Mouse (Mus musculus): ENCODE results near the gene Susd1. TPM values are rescaled to one million over a fixed set of nuclear protein-coding genes. Genes with fewer than 3 reads are reported as not detected.

Gene Susd1
- 10 to 100 TPM; 42.5 to 58.8 TPM for total RNA-seq (2023)

DNA sequence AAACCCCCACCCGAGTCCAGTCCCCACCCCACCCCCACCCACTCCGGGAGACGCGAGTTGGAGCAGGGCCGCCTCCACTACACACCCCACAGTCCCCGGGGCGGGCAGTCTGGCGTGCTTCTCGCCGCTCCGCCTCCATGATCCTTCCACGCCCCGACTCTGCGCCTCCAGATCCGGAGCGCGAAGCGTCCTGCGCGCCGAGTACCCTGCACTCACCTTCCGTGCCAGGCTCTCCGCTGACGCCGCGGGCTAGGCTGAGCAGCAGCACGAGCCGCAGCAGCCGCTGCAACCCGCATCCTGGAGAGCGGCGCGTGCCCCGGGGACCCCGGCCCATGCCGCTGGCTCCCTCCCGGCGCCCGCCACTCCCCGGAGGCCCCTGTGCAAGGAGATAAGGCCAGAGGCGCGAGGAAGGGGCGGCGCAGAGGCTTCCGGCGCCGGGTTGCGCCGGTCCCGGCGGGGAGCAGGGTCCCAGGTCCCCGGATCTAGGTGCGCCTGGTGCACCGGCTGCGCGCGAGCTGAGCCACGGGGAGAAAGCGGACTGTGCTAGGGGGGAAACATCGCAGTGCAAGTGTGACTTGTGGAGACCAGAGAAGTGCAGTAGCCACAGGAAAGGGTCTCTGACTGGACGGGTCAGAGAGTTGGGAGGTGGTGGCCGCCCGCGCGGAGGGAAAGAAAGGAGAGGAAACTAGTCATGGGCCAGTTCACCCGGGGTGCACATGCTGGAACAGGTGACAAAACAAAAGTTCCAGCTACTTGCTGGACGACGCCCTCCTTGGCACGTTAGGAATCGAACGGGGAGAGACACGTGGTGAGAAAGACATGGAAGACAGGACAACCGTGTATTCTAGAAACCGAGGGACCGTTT, at the start of gene Susd1:
Gene Susd1 (minus strand): TSS at position 644 of the 865 bp plus-strand sequence.

Other genes with a start within 250 kb of the Susd1 start
- 10 to 100 TPM; 29.5 to 30.1 TPM for gene Ugcg, start 249.4 kb downstream of the Susd1 start, total RNA-seq (2023)
- gene Ptbp3, start 110.7 kb upstream of the Susd1 start, total RNA-seq (2023), result 100 to 1,000 TPM; 297 to 338 TPM
- 10 to 100 TPM; 16.2 to 16.3 TPM for gene Hsdl2, start 142.9 kb upstream of the Susd1 start, total RNA-seq (2023)
- 1 to 10 TPM; 3.8 to 6.4 TPM for gene E130308A19Rik, start 187.6 kb upstream of the Susd1 start, total RNA-seq (2023)

Measured in neutrophil, adult 59 days (primary cell).